8 mouse cellular contexts compared by ENCODE assay signal in the genomic region with DNA sequence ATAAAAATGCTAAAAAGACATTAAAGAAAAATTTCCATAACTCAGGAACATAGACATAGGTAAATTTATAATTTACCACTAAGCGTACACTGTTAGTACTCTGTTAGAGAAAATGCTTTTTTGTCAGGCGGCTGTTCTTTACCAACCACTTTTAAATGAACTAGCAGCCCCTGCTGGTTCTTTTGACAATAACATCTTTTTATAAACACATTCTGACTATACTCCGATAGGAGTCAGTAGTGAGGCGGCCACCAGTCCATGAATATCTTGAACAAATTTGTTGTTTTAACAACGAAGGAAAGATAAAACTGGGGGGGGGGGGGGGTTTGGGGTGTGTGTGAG. TPM values are rescaled to one million over a fixed set of nuclear protein-coding genes. Genes with fewer than 3 reads are reported as not detected.
DNase-seq lines count a peak whose midpoint lies in the region; ATAC-seq lines count a peak whose summit lies in the region.

No protein-coding gene starts in this region.

- H3K4me1 ChIP-seq in heart, embryonic 11.5 days (ENCODE audit: control insufficient read depth, insufficient read depth, low read length) = 0 out of 2 replicates have a peak, but pooled peaks cover 7% of the 10 kb centered on the region

- no peak for ATAC-seq in heart, embryonic 11.5 days (replicated peaks; ENCODE audit: insufficient number of reproducible peaks, low FRiP score, low TSS enrichment)

- H3K4me3 ChIP-seq in heart, embryonic 11.5 days (ENCODE audit: low read depth, low read length) = no peak overlapping the region

- H3K4me2 ChIP-seq in heart, embryonic 11.5 days = no peak overlapping the region

- no peaks in the 10 kb centered on the region for H3K36me3 ChIP-seq in heart, embryonic 11.5 days (ENCODE audit: control insufficient read depth, insufficient read depth, low read length)

- WGBS in heart, embryonic 11.5 days (ENCODE audit: insufficient replicate concordance) = 21% methylated on average over 5 of the region's 5 CpGs

- H3K27ac ChIP-seq in heart, embryonic 11.5 days (ENCODE audit: low read depth, low read length) = no peak overlapping the region

- no peak overlapping the region for H3K9ac ChIP-seq in heart, embryonic 11.5 days (ENCODE audit: low read depth, low read length)

- no peaks in the 10 kb centered on the region for H3K9me3 ChIP-seq in heart, embryonic 11.5 days (replicated peaks; ENCODE audit: control insufficient read depth, low read length)

- peak; percentile 71 to 80 for DNase-seq in heart, adult 18-20 months
- peak; percentile 86 for DNase-seq in CD4-positive, CD25-positive, alpha-beta regulatory T cell, adult 2 months (ENCODE audit: low read depth, low spot score)
- peak; percentile 76 for DNase-seq in c-Kit-negative CD71-positive TER-119-positive erythroid progenitor cells, embryonic 14.5 days (ENCODE audit: low read depth, low spot score)
- peak; percentile 45 to 80 for DNase-seq in frontal cortex, postnatal 36 days (ENCODE audit: low spot score in 2 of 2)
- peak; percentile 24 to 33 for DNase-seq in layer of hippocampus, postnatal 36 days
- peak; percentile 84 for DNase-seq in mesoderm, embryonic 11.5 days (ENCODE audit: low read depth, low spot score)
- DNase-seq in yolk sac, embryonic 10.5 days (ENCODE audit: low spot score) = peak; percentile 60

- no peaks in the 10 kb centered on the region for H3K27me3 ChIP-seq in heart, embryonic 11.5 days (ENCODE audit: control insufficient read depth, insufficient read depth, low read length)

RNA-seq across cellular contexts. Expression of a gene that starts 3.7 kb away (rescaled TPM):
- total RNA-seq in heart, adult 18-20 months (2021) = 10 to 100 TPM; 22.8 to 23.2 TPM
- 62.1 and 69.9 TPM in 2 replicates for polyA plus RNA-seq in heart, embryonic 11.5 days (2014; fragmentation: Nextera tagmentation; extraction: Ambion mirVana)
- total RNA-seq in layer of hippocampus, postnatal 36 days (2021) = 10 to 100 TPM; 47.9 to 51.2 TPM

RNA-seq across cellular contexts. Expression of a gene that starts 11.3 kb away (rescaled TPM):
- 10 to 100 TPM; 36.6 to 38.1 TPM for total RNA-seq in heart, adult 18-20 months (2021)
- 38.0 and 41.6 TPM in 2 replicates for polyA plus RNA-seq in heart, embryonic 11.5 days (2014; fragmentation: Nextera tagmentation; extraction: Ambion mirVana)
- 10 to 100 TPM; 48.3 to 50.3 TPM for total RNA-seq in layer of hippocampus, postnatal 36 days (2021)

RNA-seq across cellular contexts. Expression of a gene that starts 11.6 kb away (rescaled TPM):
- under 1 TPM; 0.49 to 0.77 TPM for total RNA-seq in heart, adult 18-20 months (2021)
- polyA plus RNA-seq in heart, embryonic 11.5 days (2014; fragmentation: Nextera tagmentation; extraction: Ambion mirVana) = 1.3 and 1.5 TPM in 2 replicates
- total RNA-seq in layer of hippocampus, postnatal 36 days (2021) = under 1 TPM; 0.60 to 0.66 TPM

Comparison
In these comparisons a context has a peak if more than half of its experiments do, and no peak if none do; other contexts are left out.
1. DNase-seq: peak in every context shown above with its lines; median percentile 86 in CD4-positive, CD25-positive, alpha-beta regulatory T cell, adult 2 months; 84 in mesoderm, embryonic 11.5 days; 76 in c-Kit-negative CD71-positive TER-119-positive erythroid progenitor cells, embryonic 14.5 days; 76 in heart, adult 18-20 months; 62 in frontal cortex, postnatal 36 days; 60 in yolk sac, embryonic 10.5 days; 28 in layer of hippocampus, postnatal 36 days.